Mouse (Mus musculus) MEL (cell line): ENCODE measurements around the gene Scn2b. TPM values are rescaled to one million over a fixed set of nuclear protein-coding genes. Genes with fewer than 3 reads are reported as not detected.

Experiments
- DNase-seq: peaks from one replicate; pipeline ENCODE4 v3.0.0; 2011; ENCODE audit warnings: low read depth, low spot score
- H3K27ac ChIP-seq: 2 replicates; pipeline ENCODE4 v1.5.1; 2012; ENCODE audit warnings: low read depth, mild to moderate bottlenecking, control low read depth, low read length, moderate library complexity; ENCODE audit not compliant: control insufficient read depth
- H3K27me3 ChIP-seq, 2 experiments: fragments of 150-350 bp in 1 of 2; sonication (generic) in 1 of 2; 2 replicates each; pipeline ENCODE4 v1.6.1; 2012; ENCODE audit warnings: low read length in 2 of 2, mild to moderate bottlenecking in 2 of 2, improper control_type of control experiment in 1 of 2, moderate library complexity in 1 of 2; ENCODE audit not compliant: insufficient read depth in 2 of 2, control insufficient read depth in 1 of 2
- H3K36me3 ChIP-seq, 2 experiments: 2 replicates each; pipeline ENCODE4 v1.6.1; 2012 to 2014; ENCODE audit warnings: low read length in 2 of 2, improper control_type of control experiment in 1 of 2, inconsistent platforms in 1 of 2, mild to moderate bottlenecking in 1 of 2; ENCODE audit not compliant: insufficient read depth in 2 of 2, control insufficient read depth in 1 of 2
- H3K4me1 ChIP-seq, 2 experiments: fragments of 150-350 bp in 1 of 2; sonication (generic) in 1 of 2; 2 replicates each; pipeline ENCODE4 v1.6.1; 2012; ENCODE audit warnings: low read length in 2 of 2, improper control_type of control experiment in 1 of 2, mild to moderate bottlenecking in 1 of 2; ENCODE audit not compliant: insufficient read depth in 2 of 2, control insufficient read depth in 1 of 2
- H3K4me3 ChIP-seq, 2 experiments: fragments of 150-350 bp in 1 of 2; sonication (generic) in 1 of 2; 2 replicates each; pipeline ENCODE4 v1.5.1; 2012; ENCODE audit warnings: low read depth in 2 of 2, low read length in 2 of 2, mild to moderate bottlenecking in 2 of 2, moderate library complexity in 2 of 2, control low read depth in 1 of 2, improper control_type of control experiment in 1 of 2; ENCODE audit not compliant: control insufficient read depth in 1 of 2, insufficient read depth in 1 of 2
- H3K79me2 ChIP-seq: 2 replicates; pipeline ENCODE4 v1.6.1; 2012; ENCODE audit warnings: mild to moderate bottlenecking, low read length, moderate library complexity; ENCODE audit not compliant: control insufficient read depth, poor library complexity, insufficient read depth
- H3K9ac ChIP-seq: 2 replicates; pipeline ENCODE4 v1.6.1; 2012; ENCODE audit warnings: low read depth, mild to moderate bottlenecking, control low read depth, low read length, moderate library complexity; ENCODE audit not compliant: control insufficient read depth, poor library complexity, severe bottlenecking
- H3K9me3 ChIP-seq: fragments of 150-350 bp; sonication (generic); replicated peaks from 2 replicates; pipeline ENCODE4 v1.6.1; 2012; ENCODE audit warnings: mild to moderate bottlenecking, low read length, improper control_type of control experiment, moderate library complexity; ENCODE audit not compliant: insufficient read depth
- BHLHE40 ChIP-seq: IDR thresholded peaks from 2 replicates; pipeline ENCODE4 v1.6.1; 2012; ENCODE audit warnings: low read depth, mild to moderate bottlenecking, inconsistent platforms, low read length, improper control_type of control experiment, borderline replicate concordance
- CHD1 ChIP-seq: IDR thresholded peaks from 2 replicates; pipeline ENCODE4 v1.6.1; 2012; ENCODE audit warnings: low read depth, mild to moderate bottlenecking, inconsistent platforms, low read length, improper control_type of control experiment
- CHD2 ChIP-seq: IDR thresholded peaks from 2 replicates; pipeline ENCODE4 v1.6.1; 2011; ENCODE audit warnings: low read length, improper control_type of control experiment
- CTCF ChIP-seq, 3 experiments: IDR thresholded peaks in 2 of 3; conservative IDR thresholded peaks in 1 of 3; 2 replicates each; pipeline ENCODE4 v1.5.1; 2011 to 2012; ENCODE audit warnings: low read length in 3 of 3, low read depth in 2 of 3, mild to moderate bottlenecking in 2 of 3, improper control_type of control experiment in 1 of 3, inconsistent platforms in 1 of 3, mixed read lengths in 1 of 3, moderate library complexity in 1 of 3; ENCODE audit not compliant: control insufficient read depth in 1 of 3, insufficient read depth in 1 of 3, poor library complexity in 1 of 3, severe bottlenecking in 1 of 3
- E2F4 ChIP-seq: IDR thresholded peaks from 2 replicates; pipeline ENCODE4 v1.6.1; 2011; ENCODE audit warnings: low read depth, low read length, improper control_type of control experiment, borderline replicate concordance
- ELF1 ChIP-seq: IDR thresholded peaks from 2 replicates; pipeline ENCODE4 v1.6.1; 2014; ENCODE audit warnings: low read depth, mild to moderate bottlenecking, inconsistent platforms, low read length, improper control_type of control experiment, moderate library complexity
- ETS1 ChIP-seq: IDR thresholded peaks from 2 replicates; pipeline ENCODE4 v1.6.1; 2012; ENCODE audit warnings: low read depth, mild to moderate bottlenecking, inconsistent platforms, low read length, improper control_type of control experiment, moderate library complexity
- GATA1 ChIP-seq: IDR thresholded peaks from 2 replicates; pipeline ENCODE4 v1.6.1; 2011; ENCODE audit warnings: low read depth, low read length, improper control_type of control experiment
- MAFK ChIP-seq: IDR thresholded peaks from 2 replicates; pipeline ENCODE4 v1.6.1; 2011; ENCODE audit warnings: low read depth, mild to moderate bottlenecking, low read length, improper control_type of control experiment, borderline replicate concordance
- MAX ChIP-seq: IDR thresholded peaks from 2 replicates; pipeline ENCODE4 v1.6.1; 2011; ENCODE audit warnings: low read length, improper control_type of control experiment
- MAZ ChIP-seq: IDR thresholded peaks from 2 replicates; pipeline ENCODE4 v1.6.1; 2012; ENCODE audit warnings: low read depth, mild to moderate bottlenecking, inconsistent platforms, low read length, improper control_type of control experiment
- MEF2A ChIP-seq: IDR thresholded peaks from 2 replicates; pipeline ENCODE4 v1.6.1; 2014; ENCODE audit warnings: low read depth, mild to moderate bottlenecking, inconsistent platforms, low read length, improper control_type of control experiment; ENCODE audit not compliant: poor library complexity, insufficient replicate concordance, severe bottlenecking; ENCODE audit errors: extremely low read depth
- MXI1 ChIP-seq: IDR thresholded peaks from 2 replicates; pipeline ENCODE4 v1.6.1; 2011; ENCODE audit warnings: mild to moderate bottlenecking, low read depth, low read length, improper control_type of control experiment
- MYC ChIP-seq: IDR thresholded peaks from 2 replicates; pipeline ENCODE4 v1.6.1; 2011; ENCODE audit warnings: low read depth, mild to moderate bottlenecking, low read length, improper control_type of control experiment, moderate library complexity
- NELFE ChIP-seq: IDR thresholded peaks from 2 replicates; pipeline ENCODE4 v1.6.1; 2011; ENCODE audit warnings: low read depth, low read length, improper control_type of control experiment
- NRF1 ChIP-seq: IDR thresholded peaks from 2 replicates; pipeline ENCODE4 v1.6.1; 2014; ENCODE audit warnings: low read depth, mild to moderate bottlenecking, inconsistent platforms, low read length, improper control_type of control experiment, moderate library complexity; ENCODE audit not compliant: poor library complexity, insufficient read depth, severe bottlenecking
- POLR2A ChIP-seq, 2 experiments: IDR thresholded peaks; 2 replicates each; pipeline ENCODE4 v1.6.1; 2011 to 2012; ENCODE audit warnings: low read length in 2 of 2, mild to moderate bottlenecking in 2 of 2, control low read depth in 1 of 2, improper control_type of control experiment in 1 of 2, low read depth in 1 of 2, moderate library complexity in 1 of 2; ENCODE audit not compliant: control insufficient read depth in 1 of 2, insufficient read depth in 1 of 2, poor library complexity in 1 of 2
- POLR2AphosphoS2 ChIP-seq: IDR thresholded peaks from 2 replicates; pipeline ENCODE4 v1.6.1; 2011; ENCODE audit warnings: low read length, improper control_type of control experiment
- POLR2AphosphoS5 ChIP-seq: IDR thresholded peaks from 2 replicates; pipeline ENCODE4 v1.6.1; 2012; ENCODE audit warnings: low read depth, borderline replicate concordance, mild to moderate bottlenecking, inconsistent platforms, low read length, moderate library complexity, mixed read lengths
- SIN3A ChIP-seq: IDR thresholded peaks from 2 replicates; pipeline ENCODE4 v1.6.1; 2012; ENCODE audit warnings: low read length, improper control_type of control experiment, inconsistent platforms
- SMC3 ChIP-seq: IDR thresholded peaks from 2 replicates; pipeline ENCODE4 v1.6.1; 2011; ENCODE audit warnings: low read depth, low read length, improper control_type of control experiment
- UBTF ChIP-seq: IDR thresholded peaks from 2 replicates; pipeline ENCODE4 v1.6.1; 2012; ENCODE audit warnings: low read depth, mild to moderate bottlenecking, inconsistent platforms, low read length, improper control_type of control experiment, moderate library complexity, borderline replicate concordance; ENCODE audit not compliant: insufficient read depth
- USF2 ChIP-seq, 2 experiments: IDR thresholded peaks; 2 replicates each; pipeline ENCODE4 v1.6.1; 2011 to 2012; ENCODE audit warnings: improper control_type of control experiment in 2 of 2, low read length in 2 of 2, borderline replicate concordance in 1 of 2, inconsistent platforms in 1 of 2, low read depth in 1 of 2, mild to moderate bottlenecking in 1 of 2; ENCODE audit not compliant: insufficient read depth in 1 of 2
- ZC3H11A ChIP-seq: IDR thresholded peaks from 2 replicates; pipeline ENCODE4 v1.6.1; 2012; ENCODE audit warnings: low read depth, mild to moderate bottlenecking, inconsistent platforms, low read length, improper control_type of control experiment
- ZNF384 ChIP-seq: IDR thresholded peaks from 2 replicates; pipeline ENCODE4 v1.6.1; 2012; ENCODE audit warnings: low read depth, mild to moderate bottlenecking, inconsistent platforms, low read length, improper control_type of control experiment
- polyA plus RNA-seq, 2 experiments: library from polyadenylated mRNA; stranded (reverse) in 1 of 2; unstranded in 1 of 2; fragments of >175 nt in 1 of 2; fragments of >200 nt in 1 of 2; gene quantifications; 2 replicates each; pipeline versions ENCODE4 v1.2.1 to v1.2.4; 2012; ENCODE audit warnings: low replicate concordance in 2 of 2, low read depth in 1 of 2; ENCODE audit not compliant: insufficient read length in 2 of 2, insufficient read depth in 1 of 2, missing spikeins in 1 of 2
- total RNA-seq: library from RNA; depleted of rRNA; stranded (reverse); fragments of 300-350 nt; gene quantifications from 2 replicates; pipeline ENCODE4 v1.2.3, GENCODE M21; 2012

Gene Scn2b
- total and polyA plus RNA-seq, 3 experiments = not detected

DNA sequence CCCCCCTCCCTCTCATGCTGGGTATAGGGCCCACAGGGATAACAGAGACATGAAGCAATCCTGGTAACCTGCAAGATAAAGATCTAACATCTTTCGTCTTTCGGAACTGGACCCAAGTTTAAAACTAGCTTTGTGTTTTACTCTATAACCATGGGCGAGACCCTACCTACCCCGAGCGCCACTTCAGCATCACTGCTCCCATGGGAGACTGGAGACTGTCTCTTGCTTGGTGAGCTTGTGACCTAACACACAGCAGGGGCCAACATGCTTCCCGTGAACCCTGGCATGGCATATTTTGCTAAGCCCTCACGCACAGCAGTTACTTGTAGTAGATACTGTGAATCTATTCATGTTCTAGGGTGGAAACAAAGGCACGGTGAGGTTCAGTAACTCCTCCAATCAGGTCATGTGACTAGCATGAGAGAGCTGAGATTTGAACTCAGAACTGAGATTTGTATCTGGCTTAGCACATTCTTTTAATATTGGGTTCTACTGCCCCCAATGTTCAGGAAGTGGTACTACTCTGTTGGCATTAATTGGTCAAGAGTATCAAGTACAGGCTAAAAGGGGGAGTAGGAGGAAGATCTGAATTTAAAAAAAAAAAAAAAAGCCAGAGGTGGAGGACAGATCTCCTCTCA lies 1.9 kb downstream of the Scn2b start (continued):
- no peak for TF ChIP-seq BHLHE40

DNA sequence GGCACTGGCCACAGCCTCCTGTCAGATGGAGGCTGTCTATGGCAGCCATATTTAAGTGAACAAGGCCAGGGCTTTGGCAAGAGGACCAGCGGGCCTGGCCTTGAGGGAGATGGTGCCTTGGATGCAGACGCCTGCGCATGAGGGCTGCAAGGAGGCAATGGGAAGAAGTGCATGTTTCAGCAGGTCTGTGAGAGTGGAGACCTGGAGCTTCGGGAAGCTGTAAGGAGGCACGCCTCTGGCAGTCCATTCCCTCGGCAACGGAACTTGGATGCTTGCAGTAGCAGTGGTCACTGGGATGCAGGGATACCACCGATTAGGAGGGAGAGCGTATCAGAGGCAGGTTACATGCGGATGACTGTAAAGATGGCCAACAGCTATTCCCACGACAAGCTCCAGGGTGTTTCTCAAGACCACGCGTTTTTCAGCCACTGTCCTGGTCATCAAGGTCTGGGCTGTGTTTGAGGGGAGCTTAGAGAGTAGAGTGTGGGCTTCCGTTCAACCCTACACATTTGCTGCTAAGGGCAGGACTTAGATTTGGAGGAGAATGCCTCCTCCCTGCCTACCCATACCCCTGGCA lies 2.5 kb downstream of the Scn2b start:
- Histone ChIP-seq H3K4me3 (no peak overlapping the region), H3K27ac (no peak overlapping the region), H3K9ac (no peak overlapping the region), H3K36me3 (peaks cover 0 to 2% of the 10 kb centered on the region in 2 experiments; a peak in 2 of 4 replicates), H3K79me2 (no peaks in the 10 kb centered on the region), H3K4me1 (peaks cover 0 to 4% of the 10 kb centered on the region in 2 experiments; a peak in 2 of 4 replicates), H3K9me3 (no peaks in the 10 kb centered on the region), H3K27me3 (peaks cover 3 to 9% of the 10 kb centered on the region in 2 experiments; a peak in 3 of 4 replicates)
- TF ChIP-seq MAZ (no peak), ZC3H11A (no peak), MXI1 (no peak), NRF1 (no peak), CHD2 (no peak), MAX (no peak), POLR2AphosphoS5 (no peak), CTCF (IDR thresholded peaks at IDR 0.05 in 2 of 3, conservative IDR thresholded peaks at IDR 0.05 in 1 of 3; ENCODE audit: control insufficient read depth in 1 of 3, insufficient read depth in 1 of 3, low read depth in 2 of 3, low read length in 3 of 3, poor library complexity in 1 of 3, severe bottlenecking in 1 of 3) (no peak; a peak in 1 of 6 replicates), E2F4 (no peak), ZNF384 (no peak), NELFE (no peak), ETS1 (no peak), UBTF (no peak), GATA1 (no peak)
- no peak for DNase-seq

DNA sequence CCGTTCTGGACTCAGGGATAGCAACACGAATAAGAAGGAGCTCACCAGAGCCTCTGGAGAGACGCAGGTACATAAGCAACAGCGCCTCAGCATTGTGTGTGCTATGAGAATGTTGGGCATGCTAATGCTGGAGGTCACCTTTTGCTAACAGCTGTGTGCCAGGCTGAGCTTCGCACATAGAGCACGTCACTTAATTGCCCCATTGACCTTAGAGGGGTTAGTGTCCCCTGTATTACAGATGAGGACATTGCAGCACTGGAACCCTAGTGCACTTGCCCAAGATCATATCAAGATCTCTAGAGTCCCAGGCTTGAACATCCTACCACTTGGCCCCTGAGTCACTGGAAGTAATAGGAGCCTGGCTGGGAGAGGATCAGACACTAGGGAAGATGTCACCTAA lies 3.0 kb downstream of the Scn2b start:
- H3K4me1 ChIP-seq = peaks cover 0 to 4% of the 10 kb centered on the region in 2 experiments; a peak in 2 of 4 replicates
- H3K27ac ChIP-seq = no peak overlapping the region
- no peak overlapping the region for H3K9ac ChIP-seq
- no peak for DNase-seq
- peaks cover 3 to 7% of the 10 kb centered on the region in 2 experiments; a peak in 3 of 4 replicates for H3K27me3 ChIP-seq
- no peak overlapping the region for H3K4me3 ChIP-seq
- no peak for TF ChIP-seq USF2 (IDR thresholded peaks at IDR 0.05; ENCODE audit: borderline replicate concordance in 1 of 2, insufficient read depth in 1 of 2, low read depth in 1 of 2, low read length in 2 of 2)
- TF ChIP-seq E2F4 = no peak
- no peak for TF ChIP-seq POLR2AphosphoS2
- no peak for TF ChIP-seq SIN3A
- no peak for TF ChIP-seq ETS1
- TF ChIP-seq POLR2A (IDR thresholded peaks at IDR 0.05; ENCODE audit: control insufficient read depth in 1 of 2, insufficient read depth in 1 of 2, low read depth in 1 of 2, low read length in 2 of 2, poor library complexity in 1 of 2) = no peak
- TF ChIP-seq CHD2 = no peak
- no peak for TF ChIP-seq SMC3
- no peak for TF ChIP-seq MAFK
- TF ChIP-seq CHD1 = no peak
- TF ChIP-seq MEF2A = no peak
- no peak for TF ChIP-seq MAX
- no peak for TF ChIP-seq UBTF
- no peak for TF ChIP-seq ELF1
- TF ChIP-seq MAZ = no peak
- TF ChIP-seq MXI1 = no peak
- no peak for TF ChIP-seq MYC
- no peaks in the 10 kb centered on the region for H3K9me3 ChIP-seq
- no peaks in the 10 kb centered on the region for H3K79me2 ChIP-seq
- peaks cover 0 to 2% of the 10 kb centered on the region in 2 experiments; a peak in 2 of 4 replicates for H3K36me3 ChIP-seq
